Mouse (Mus musculus): ENCODE measurements around the gene Olfm1. TPM values are rescaled to one million over a fixed set of nuclear protein-coding genes. Genes with fewer than 3 reads are reported as not detected.

The Olfm1 gene
- total and polyA plus RNA-seq, 3 experiments, result 0.20 to 1.3 (median 0.34) TPM

DNA sequence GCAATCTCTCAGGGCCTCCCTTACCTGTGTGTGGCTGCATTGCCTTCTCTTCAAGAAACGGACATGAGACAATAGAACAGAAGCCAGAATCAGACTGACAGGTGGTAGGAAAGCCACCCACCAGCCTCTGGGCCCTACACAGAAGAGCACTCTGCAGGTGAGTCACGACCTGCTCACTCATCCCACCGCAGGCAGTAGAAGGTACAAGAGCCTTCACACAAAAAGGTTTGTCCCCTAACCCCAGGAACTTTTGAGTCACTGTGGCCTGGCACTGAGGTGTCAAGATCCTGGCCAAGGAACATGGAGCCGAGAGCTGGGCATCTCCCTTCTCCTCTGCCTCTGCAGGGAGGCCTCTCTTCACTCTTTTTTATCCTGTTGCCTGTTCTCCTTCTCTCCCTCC is 42.3 kb downstream of the Olfm1 start:
- in situ Hi-C loops (cut with MboI; ENCODE audit: low pct_ligation_motif_present, low pct_unique_long_range_greater_than_20kb, low sequenced_read_pairs) (no loop called here), dilution Hi-C loops (cut with MboI; ENCODE audit: extremely low pct_ligation_motif_present, extremely low pct_unique_long_range_greater_than_20kb, low sequenced_read_pairs) (no loop called here)
- H3K4me1 ChIP-seq (ENCODE audit: control insufficient read depth in 1 of 2, insufficient read depth in 2 of 2), result no peaks in the 10 kb centered on the region

DNA sequence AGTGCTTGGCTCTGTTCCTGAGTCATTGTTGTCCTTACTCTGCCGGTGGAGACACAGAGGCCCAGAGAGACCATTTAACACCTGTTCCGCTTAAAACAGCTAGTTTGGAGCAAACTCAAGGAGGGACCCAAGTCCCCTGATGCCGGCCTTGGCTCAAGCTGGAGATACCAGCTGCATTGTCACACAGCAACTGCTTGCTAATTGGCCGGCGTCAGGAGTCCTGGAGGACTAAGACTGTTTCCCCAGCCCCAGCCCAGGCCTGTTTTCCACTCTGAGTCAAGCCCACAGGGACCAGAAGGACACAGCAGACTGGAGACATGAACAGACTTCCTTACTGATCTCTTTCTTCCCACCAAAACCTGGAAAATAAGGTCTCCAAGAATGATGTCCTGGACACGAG is 43.7 kb downstream of the Olfm1 start:
- dilution Hi-C loops (cut with MboI; ENCODE audit: extremely low pct_ligation_motif_present, extremely low pct_unique_long_range_greater_than_20kb, low sequenced_read_pairs), result no loop called here
- TF ChIP-seq CHD1 (IDR thresholded peaks at IDR 0.05; ENCODE audit: low read depth, low read length), result no peak
- no peak for TF ChIP-seq ETS1 (conservative IDR thresholded peaks at IDR 0.05; ENCODE audit: low read depth, low read length)
- no peak for TF ChIP-seq ELF1 (IDR thresholded peaks at IDR 0.05; ENCODE audit: low read depth, low read length)
- no peak for TF ChIP-seq EP300 (IDR thresholded peaks at IDR 0.05; ENCODE audit: low read length)
- TF ChIP-seq ZKSCAN1 (IDR thresholded peaks at IDR 0.05; ENCODE audit: borderline replicate concordance, low read depth, low read length), result no peak
- no peak for TF ChIP-seq RCOR1 (conservative IDR thresholded peaks at IDR 0.05; ENCODE audit: low read depth, low read length)
- TF ChIP-seq IRF4 (IDR thresholded peaks at IDR 0.05; ENCODE audit: low read depth, low read length), result no peak
- no peak for TF ChIP-seq MAX (IDR thresholded peaks at IDR 0.05; ENCODE audit: low read length)
- TF ChIP-seq ZMIZ1 (IDR thresholded peaks at IDR 0.05; ENCODE audit: low read depth, low read length), result no peak
- TF ChIP-seq HCFC1 (IDR thresholded peaks at IDR 0.05; ENCODE audit: low read depth, low read length), result no peak
- TF ChIP-seq E2F4 (IDR thresholded peaks at IDR 0.05; ENCODE audit: insufficient replicate concordance, low read depth, low read length), result no peak
- no peak for TF ChIP-seq GABPA (IDR thresholded peaks at IDR 0.05; ENCODE audit: insufficient replicate concordance, low read depth, low read length)
- TF ChIP-seq SIN3A (IDR thresholded peaks at IDR 0.05; ENCODE audit: low read length), result no peak
- TF ChIP-seq NRF1 (IDR thresholded peaks at IDR 0.05; ENCODE audit: low read depth, low read length), result no peak
- TF ChIP-seq CHD2 (IDR thresholded peaks at IDR 0.05; ENCODE audit: low read length), result no peak
- TF ChIP-seq TBP (conservative IDR thresholded peaks at IDR 0.05; ENCODE audit: low read depth, low read length), result no peak
- TF ChIP-seq USF1 (IDR thresholded peaks at IDR 0.05; ENCODE audit: low read depth, low read length), result no peak
- TF ChIP-seq MAFK (IDR thresholded peaks at IDR 0.05; ENCODE audit: insufficient replicate concordance, low read length), result no peak
- no peak for TF ChIP-seq POLR2A (IDR thresholded peaks at IDR 0.05; ENCODE audit: low read depth, low read length)
- TF ChIP-seq JUND (conservative IDR thresholded peaks at IDR 0.05; ENCODE audit: low read depth, low read length), result no peak

More for the DNA sequence above, 42.3 kb downstream of the Olfm1 start:
- Histone ChIP-seq H3K4me3 (replicated peaks in 1 of 3; ENCODE audit: low read depth in 2 of 3, low read length in 2 of 3, poor library complexity in 1 of 3) (no peak overlapping the region), H3K36me3 (replicated peaks in 1 of 2; ENCODE audit: control insufficient read depth in 1 of 2, insufficient read depth in 1 of 2, low read length in 1 of 2) (no peaks in the 10 kb centered on the region), H3K79me2 (replicated peaks; ENCODE audit: control insufficient read depth, extremely low read depth, insufficient read depth, poor library complexity, severe bottlenecking) (no peaks in the 10 kb centered on the region), H3K27me3 (replicated peaks) (peaks cover 23% of the 10 kb centered on the region), H3K27ac (ENCODE audit: insufficient read depth, low read depth) (no peak overlapping the region), H3K4me2 (ENCODE audit: insufficient read depth, low read depth, poor library complexity, severe bottlenecking) (no peak overlapping the region), H3K9me3 (replicated peaks; ENCODE audit: low read length) (peaks cover 7% of the 10 kb centered on the region), H3K9ac (ENCODE audit: insufficient read depth, low read depth) (no peak overlapping the region)
- no peak for DNase-seq (ENCODE audit: extremely low read depth)
- TF ChIP-seq TCF12 (IDR thresholded peaks at IDR 0.05; ENCODE audit: low read depth, low read length), result no peak
- no peak for TF ChIP-seq MAZ (IDR thresholded peaks at IDR 0.05; ENCODE audit: low read depth, low read length)
- TF ChIP-seq POLR2AphosphoS2 (IDR thresholded peaks at IDR 0.05; ENCODE audit: low read depth, low read length), result no peak
- no peak for TF ChIP-seq KAT2A (IDR thresholded peaks at IDR 0.05; ENCODE audit: insufficient replicate concordance, low read length)
- no peak for TF ChIP-seq RCOR1 (conservative IDR thresholded peaks at IDR 0.05; ENCODE audit: low read depth, low read length)
- no peak for TF ChIP-seq MAFK (IDR thresholded peaks at IDR 0.05; ENCODE audit: insufficient replicate concordance, low read length)
- no peak for TF ChIP-seq ZNF384 (IDR thresholded peaks at IDR 0.05; ENCODE audit: low read depth, low read length)
- TF ChIP-seq ZC3H11A (IDR thresholded peaks at IDR 0.05; ENCODE audit: low read depth, low read length), result no peak
- TF ChIP-seq ELF1 (IDR thresholded peaks at IDR 0.05; ENCODE audit: low read depth, low read length), result no peak
- no peak for TF ChIP-seq SMC3 (IDR thresholded peaks at IDR 0.05; ENCODE audit: low read depth, low read length)
- TF ChIP-seq TBP (conservative IDR thresholded peaks at IDR 0.05; ENCODE audit: low read depth, low read length), result no peak
- TF ChIP-seq NELFE (IDR thresholded peaks at IDR 0.05; ENCODE audit: low read depth, low read length), result no peak
- TF ChIP-seq CHD1 (IDR thresholded peaks at IDR 0.05; ENCODE audit: low read depth, low read length), result no peak
- no peak for TF ChIP-seq CTCF (conservative IDR thresholded peaks at IDR 0.05 in 1 of 2, IDR thresholded peaks at IDR 0.05 in 1 of 2; ENCODE audit: low read depth in 2 of 2, low read length in 2 of 2)
- TF ChIP-seq SIN3A (IDR thresholded peaks at IDR 0.05; ENCODE audit: low read length), result no peak
- no peak for TF ChIP-seq JUND (conservative IDR thresholded peaks at IDR 0.05; ENCODE audit: low read depth, low read length)

More for the DNA sequence above, 43.7 kb downstream of the Olfm1 start:
- Histone ChIP-seq H3K79me2 (replicated peaks; ENCODE audit: control insufficient read depth, extremely low read depth, insufficient read depth, poor library complexity, severe bottlenecking) (no peaks in the 10 kb centered on the region), H3K27me3 (replicated peaks) (peaks cover 25% of the 10 kb centered on the region), H3K4me1 (ENCODE audit: control insufficient read depth in 1 of 2, insufficient read depth in 2 of 2) (no peaks in the 10 kb centered on the region), H3K27ac (ENCODE audit: insufficient read depth, low read depth) (no peak overlapping the region), H3K36me3 (replicated peaks in 1 of 2; ENCODE audit: control insufficient read depth in 1 of 2, insufficient read depth in 1 of 2, low read length in 1 of 2) (no peaks in the 10 kb centered on the region), H3K4me2 (ENCODE audit: insufficient read depth, low read depth, poor library complexity, severe bottlenecking) (no peak overlapping the region), H3K9ac (ENCODE audit: insufficient read depth, low read depth) (no peak overlapping the region), H3K4me3 (replicated peaks in 1 of 3; ENCODE audit: low read depth in 2 of 3, low read length in 2 of 3, poor library complexity in 1 of 3) (no peak overlapping the region), H3K9me3 (replicated peaks; ENCODE audit: low read length) (peaks cover 7% of the 10 kb centered on the region)
- DNase-seq (ENCODE audit: extremely low read depth), result no peak
- in situ Hi-C loops (cut with MboI; ENCODE audit: low pct_ligation_motif_present, low pct_unique_long_range_greater_than_20kb, low sequenced_read_pairs), result no loop called here
